Comparison of ENCODE assay signal across 18 mouse cellular contexts in genomic region chr9:100452432-100452831, GRCm38 (mm10). TPM values are rescaled to one million over a fixed set of nuclear protein-coding genes. Genes with fewer than 3 reads are reported as not detected.
DNase-seq lines count a peak whose midpoint lies in the region; ATAC-seq lines count a peak whose summit lies in the region.
"Had no signal": no experiment of that assay in that cellular context is flagged by ENCODE, and none has a peak within 500 bp of the region (broad histone marks: within the 10 kb centered on the region; RNA-seq: fewer than 3 reads in every experiment).

No protein-coding gene starts in this region.

- peaks cover 1% of the 10 kb centered on the region; the same call in 1 of the 2 replicates for H3K27me3 ChIP-seq in heart, embryonic 11.5 days (ENCODE audit: control insufficient read depth, insufficient read depth, low read length)
- H3K27me3 ChIP-seq: Patski had no signal

- intact Hi-C loops in heart, postnatal 25 days (cut with DNase I): no loop called here

- 44% methylated on average over 6 of the region's 6 CpGs for WGBS in heart, embryonic 11.5 days (ENCODE audit: insufficient replicate concordance)

- H3K9ac ChIP-seq in heart, embryonic 11.5 days (ENCODE audit: low read depth, low read length): no peak overlapping the region
- H3K9ac ChIP-seq: forebrain, embryonic 12.5 days; liver, embryonic 13.5 days; neural tube, embryonic 15.5 days had no signal

- H3K4me1 ChIP-seq in heart, embryonic 11.5 days (ENCODE audit: control insufficient read depth, insufficient read depth, low read length): no peaks in the 10 kb centered on the region

- ATAC-seq in heart, embryonic 11.5 days (replicated peaks; ENCODE audit: insufficient number of reproducible peaks, low FRiP score, low TSS enrichment): no peak
- peak; percentile 37; the same call in 1 of the 2 replicates for ATAC-seq in common myeloid progenitor, adult 5-6 weeks (replicated peaks; ENCODE audit: low read depth, poor library complexity, severe bottlenecking)
- no peak for ATAC-seq in inflammation-experienced regulatory T-cells, adult 6 months
- ATAC-seq in erythroblast, adult 5-6 weeks (replicated peaks; ENCODE audit: low FRiP score, poor library complexity, severe bottlenecking): no peak
- ATAC-seq: midbrain, embryonic 16.5 days; Patski had no signal

- H3K27ac ChIP-seq in heart, embryonic 11.5 days (ENCODE audit: low read depth, low read length): no peak overlapping the region; the same call in 1 of the 2 replicates
- H3K27ac ChIP-seq: embryonic facial prominence, embryonic 10.5 days; forebrain, embryonic 12.5 days; liver, embryonic 13.5 days; neural tube, embryonic 15.5 days had no signal

- H3K36me3 ChIP-seq in heart, embryonic 11.5 days (ENCODE audit: control insufficient read depth, insufficient read depth, low read length): no peaks in the 10 kb centered on the region
- H3K36me3 ChIP-seq: forebrain, embryonic 12.5 days; liver, embryonic 13.5 days; neural tube, embryonic 15.5 days had no signal

- no peak overlapping the region for H3K4me3 ChIP-seq in heart, embryonic 11.5 days (ENCODE audit: low read depth, low read length)
- H3K4me3 ChIP-seq: embryonic facial prominence, embryonic 10.5 days; forebrain, embryonic 12.5 days; liver, embryonic 13.5 days; neural tube, embryonic 15.5 days had no signal

- no peak for DNase-seq in heart, postnatal 25 days (ENCODE audit: low spot score)
- peak; percentile 29 to 55 for DNase-seq in kidney, postnatal 4 days
- DNase-seq in kidney, adult 11 months: no peak
- DNase-seq in lung, postnatal 14 days: peak; percentile 38
- DNase-seq: adrenal gland, postnatal 25 days; cerebellum, adult 11 months; gastrocnemius, postnatal 14 days; liver, embryonic 13.5 days; right cerebral cortex, postnatal 14 days had no signal

- no peaks in the 10 kb centered on the region for H3K9me3 ChIP-seq in heart, embryonic 11.5 days (replicated peaks; ENCODE audit: control insufficient read depth, low read length)
- H3K9me3 ChIP-seq: embryonic facial prominence, embryonic 10.5 days; forebrain, embryonic 12.5 days; liver, embryonic 13.5 days; neural tube, embryonic 15.5 days had no signal

- H3K4me2 ChIP-seq in heart, embryonic 11.5 days: peak overlapping the region; percentile 21
- H3K4me2 ChIP-seq: forebrain, embryonic 12.5 days; liver, embryonic 13.5 days; neural tube, embryonic 15.5 days had no signal

RNA-seq across cellular contexts. Expression of gene Il20rb, which starts 34.2 kb away (rescaled TPM):
- 0.39 and 0.89 TPM in 2 replicates for polyA plus RNA-seq in heart, embryonic 11.5 days (2014; fragmentation: Nextera tagmentation; extraction: Ambion mirVana)
- total RNA-seq in heart, postnatal 25 days (2021): 1 to 10 TPM in 1 of 2 experiments, under 1 TPM in 1; 0.87 to 1.0 TPM
- total RNA-seq in common myeloid progenitor, adult 5-6 weeks (2017): 1.6 and 2.3 TPM in 2 replicates
- 1 to 10 TPM; 1.3 to 2.6 (median 1.8) TPM for polyA plus RNA-seq in inflammation-experienced regulatory T-cells, adult 6 months (2017; shearing (Covaris generic))
- total RNA-seq in erythroblast, adult 5-6 weeks (2015; ENCODE audit: low replicate concordance): 0.63 TPM in 1 of 2 replicates, not detected in the other
- 4.0 TPM in 1 of 2 replicates, not detected in the other for total RNA-seq in erythroblast, adult 5-6 weeks (2017; ENCODE audit: low replicate concordance)

Comparison
In these comparisons a context has a peak if more than half of its experiments do, and no peak if none do; other contexts are left out.
1. DNase-seq: peak in kidney, postnatal 4 days (2 of 2) and lung, postnatal 14 days (single experiment); none in heart, postnatal 25 days (single experiment) and kidney, adult 11 months (single experiment).